Mouse (Mus musculus) liver, adult 2 months (tissue): ENCODE data around the gene Urah.

Source experiments
- CTCF ChIP-seq: fragments of 200-500 bp; IDR thresholded peaks from 2 replicates; pipeline ENCODE4 v1.5.1; 2011; ENCODE audit warnings: low read depth, low read length, control low read depth
- POLR2A ChIP-seq: fragments of 200-500 bp; IDR thresholded peaks from 2 replicates; pipeline ENCODE4 v1.6.1; 2011; ENCODE audit warnings: low read length, control low read depth; ENCODE audit not compliant: insufficient read depth; ENCODE audit errors: extremely low read depth

GRCm38 (mm10) chr7:140880419-140880818, 45.6 kb downstream of the Urah start:
- no peak for TF ChIP-seq CTCF
- TF ChIP-seq POLR2A: no peak
